Mouse (Mus musculus) heart, embryonic 10.5 days (tissue): Measurements from ENCODE around the gene Rnf150. TPM values are rescaled to one million over a fixed set of nuclear protein-coding genes. Genes with fewer than 3 reads are reported as not detected.

Experiments used
- DNase-seq: peaks from one replicate; pipeline ENCODE4 v3.0.0-alpha.2; 2017; ENCODE audit warnings: low spot score
- H3K27ac ChIP-seq: fragments of 300-500 bp; sonication (generic); 2 replicates; pipeline ENCODE4 v1.5.1; 2016; ENCODE audit warnings: mild to moderate bottlenecking
- H3K27me3 ChIP-seq: fragments of 300-500 bp; sonication (generic); 2 replicates; pipeline ENCODE4 v1.6.1; 2016; ENCODE audit warnings: mild to moderate bottlenecking; ENCODE audit not compliant: poor library complexity, insufficient read depth, severe bottlenecking
- H3K36me3 ChIP-seq: fragments of 300-500 bp; sonication (generic); 2 replicates; pipeline ENCODE4 v1.6.1; 2016; ENCODE audit warnings: mild to moderate bottlenecking, moderate library complexity
- H3K4me1 ChIP-seq: fragments of 300-500 bp; sonication (generic); 2 replicates; pipeline ENCODE4 v1.6.1; 2016; ENCODE audit warnings: mild to moderate bottlenecking
- H3K4me3 ChIP-seq: fragments of 300-500 bp; sonication (generic); 2 replicates; pipeline ENCODE4 v1.5.1; 2016; ENCODE audit warnings: mild to moderate bottlenecking, moderate library complexity
- H3K9me3 ChIP-seq: fragments of 300-500 bp; sonication (generic); 2 replicates; pipeline ENCODE4 v1.6.1; 2016; ENCODE audit warnings: mild to moderate bottlenecking, moderate library complexity
- WGBS: fragments of 180-500 bp; shearing (Covaris S2); methylation state at CpG from one replicate; pipeline ENCODE4 v1.1.7; 2016; 5-methylcytosine and 5-hydroxymethylcytosine counted together
- polyA plus RNA-seq: library from polyadenylated mRNA; unstranded; fragments of >200 nt; fragmentation: Nextera tagmentation; extraction: Ambion mirVana; gene quantifications from 2 replicates; pipeline ENCODE4 v1.2.1, GENCODE M21; 2016

The Rnf150 gene
- polyA plus RNA-seq, 1 experiment from 2014 or later = 0.80 TPM

DNA sequence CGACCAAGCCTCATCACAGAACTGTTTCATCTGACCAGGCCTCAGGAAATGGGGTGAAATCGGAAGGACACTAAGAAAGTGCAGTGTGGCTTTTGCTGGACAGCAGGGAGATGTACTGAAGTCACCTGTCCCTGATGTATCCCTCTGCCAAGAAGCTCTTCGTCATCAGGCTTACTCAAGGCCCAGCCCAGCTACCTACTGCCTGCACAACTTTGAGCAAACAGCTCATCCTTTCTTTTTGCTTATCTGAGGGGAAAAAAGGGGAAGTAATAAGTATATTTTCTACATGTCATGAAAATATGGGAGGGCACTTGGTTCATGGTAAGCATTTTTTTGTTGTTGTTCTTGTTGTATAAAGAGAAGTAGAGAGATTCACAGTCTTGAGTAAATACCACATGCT, 191.6 kb downstream of the Rnf150 start:
- no peaks in the 10 kb centered on the region for H3K9me3 ChIP-seq
- H3K4me1 ChIP-seq = peaks cover 4% of the 10 kb centered on the region
- DNase-seq = no peak
- WGBS = 76% methylated on average over 3 of the region's 3 CpGs
- no peak overlapping the region for H3K27ac ChIP-seq
- no peaks in the 10 kb centered on the region for H3K36me3 ChIP-seq
- no peak overlapping the region for H3K4me3 ChIP-seq
- H3K27me3 ChIP-seq = no peaks in the 10 kb centered on the region

DNA sequence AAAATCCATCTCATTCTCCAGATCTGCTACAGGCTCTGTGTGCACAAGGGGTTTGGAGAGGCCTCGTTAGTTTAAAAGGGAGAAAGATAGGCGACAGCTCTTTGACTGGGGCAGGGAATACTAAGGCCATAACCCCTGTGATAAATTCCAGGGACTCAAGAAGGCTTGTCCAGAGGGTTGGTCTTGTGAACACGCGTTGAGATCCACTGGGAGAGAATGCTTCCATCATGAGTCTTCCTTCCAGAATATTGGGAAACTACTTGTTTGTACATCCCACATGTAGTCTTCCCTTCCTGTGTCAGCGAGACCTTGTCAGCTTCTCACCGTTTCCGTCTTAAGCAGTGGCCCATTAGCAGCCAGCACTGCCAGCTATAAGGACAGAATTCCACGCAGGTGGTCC, 195.8 kb downstream of the Rnf150 start:
- WGBS = 61% methylated on average over 8 of the region's 8 CpGs
- no peaks in the 10 kb centered on the region for H3K27me3 ChIP-seq
- H3K9me3 ChIP-seq = no peaks in the 10 kb centered on the region

DNA sequence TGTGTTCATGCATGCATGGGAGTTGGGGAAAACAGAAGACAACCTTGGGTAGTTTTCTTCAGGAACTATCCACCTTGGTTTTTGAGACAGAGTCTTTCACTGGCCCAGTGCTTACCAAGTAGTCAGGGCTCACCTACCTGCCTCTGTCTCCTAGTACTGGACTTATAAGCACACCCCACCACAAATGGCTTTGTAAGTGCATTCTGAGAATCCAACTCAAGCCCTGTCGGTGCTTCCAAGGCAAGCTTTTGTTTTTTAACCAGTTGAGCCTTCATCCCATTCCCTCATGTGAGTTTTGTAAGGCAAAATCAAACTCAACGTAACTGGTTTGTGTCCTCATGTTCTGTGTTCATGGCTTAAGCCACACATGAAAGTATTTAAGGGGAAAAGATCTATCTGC, 196.9 kb downstream of the Rnf150 start:
- Histone ChIP-seq H3K27ac (no peak overlapping the region), H3K4me1 (peaks cover 4% of the 10 kb centered on the region), H3K36me3 (no peaks in the 10 kb centered on the region), H3K27me3 (no peaks in the 10 kb centered on the region), H3K9me3 (no peaks in the 10 kb centered on the region), H3K4me3 (no peak overlapping the region)
- no peak for DNase-seq
- 91% methylated on average over 2 of the region's 2 CpGs for WGBS

More for the DNA sequence above, 195.8 kb downstream of the Rnf150 start:
- Histone ChIP-seq H3K4me1 (peaks cover 4% of the 10 kb centered on the region), H3K36me3 (no peaks in the 10 kb centered on the region), H3K27ac (no peak overlapping the region), H3K4me3 (no peak overlapping the region)
- DNase-seq = peak; percentile 47

DNA sequence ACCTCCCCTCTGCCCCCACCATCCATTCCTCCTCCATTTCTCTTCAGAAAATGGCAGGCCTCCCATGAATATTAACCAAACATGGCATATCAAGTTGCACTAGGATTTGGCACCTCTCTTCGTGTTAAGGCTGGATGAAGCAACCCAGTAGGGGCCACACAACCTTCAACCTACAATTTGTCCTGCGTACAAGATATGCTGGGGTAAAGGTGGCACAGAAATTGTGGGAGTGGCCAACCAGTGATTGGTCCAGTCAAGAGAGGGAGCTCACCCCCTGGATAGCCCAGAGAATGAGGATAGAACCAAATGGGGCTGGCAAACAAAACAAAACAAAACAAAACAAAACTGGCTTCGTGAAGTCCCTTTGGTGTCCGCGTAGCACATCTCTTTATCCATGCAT, 198.1 kb downstream of the Rnf150 start:
- no peaks in the 10 kb centered on the region for H3K9me3 ChIP-seq
- DNase-seq = peak; percentile 36
- H3K27me3 ChIP-seq = no peaks in the 10 kb centered on the region
- H3K36me3 ChIP-seq = no peaks in the 10 kb centered on the region
- H3K4me3 ChIP-seq = no peak overlapping the region
- 70% methylated on average over 5 of the region's 5 CpGs for WGBS
- H3K27ac ChIP-seq = no peak overlapping the region
- no peaks in the 10 kb centered on the region for H3K4me1 ChIP-seq

DNA sequence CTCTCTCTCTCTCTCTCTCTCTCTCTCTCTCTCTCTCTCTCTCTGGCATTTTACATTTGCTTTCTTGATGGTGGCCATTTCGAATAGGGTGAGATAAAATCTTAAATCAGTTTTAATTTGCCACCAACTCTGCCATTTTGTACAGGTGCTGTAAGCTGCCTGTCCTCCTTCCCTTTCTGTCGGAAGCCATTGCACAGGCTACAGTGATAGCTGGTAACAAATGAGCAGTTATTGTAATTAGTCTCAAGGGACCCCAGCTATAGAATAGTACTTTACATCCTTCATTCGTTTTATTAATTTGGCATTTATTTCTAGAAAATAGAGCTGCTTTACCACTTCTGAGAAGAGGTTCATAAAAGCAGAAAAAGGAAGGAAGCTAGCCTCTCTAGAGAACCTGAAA, 198.7 kb downstream of the Rnf150 start:
- H3K4me3 ChIP-seq = no peak overlapping the region
- no peaks in the 10 kb centered on the region for H3K36me3 ChIP-seq
- no peaks in the 10 kb centered on the region for H3K4me1 ChIP-seq
- H3K27ac ChIP-seq = no peak overlapping the region
- 82% methylated on average over 3 of the region's 3 CpGs for WGBS
- no peaks in the 10 kb centered on the region for H3K9me3 ChIP-seq
- no peaks in the 10 kb centered on the region for H3K27me3 ChIP-seq
- peak; percentile 1 for DNase-seq

DNA sequence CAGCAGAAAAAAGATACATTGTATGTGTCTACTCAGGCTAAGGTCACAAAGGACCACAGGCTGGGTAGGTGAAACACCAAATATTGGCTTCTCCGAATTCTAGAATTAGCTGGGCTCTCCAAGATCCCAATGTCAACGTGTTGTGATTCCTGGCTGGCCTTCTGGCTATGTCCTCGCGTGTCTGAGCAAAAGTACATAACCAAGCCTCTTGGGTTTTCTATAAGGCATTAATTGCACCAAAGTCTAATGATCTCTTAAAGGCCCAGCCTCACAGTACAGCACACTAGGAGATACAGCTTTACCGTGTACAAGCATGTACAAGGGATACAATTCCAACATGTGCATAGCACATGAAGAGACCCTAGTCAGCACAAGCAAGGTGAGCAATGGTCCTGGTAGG, 199.1 kb downstream of the Rnf150 start:
- no peaks in the 10 kb centered on the region for H3K4me1 ChIP-seq
- no peaks in the 10 kb centered on the region for H3K27me3 ChIP-seq
- DNase-seq = peak; percentile 3
- no peaks in the 10 kb centered on the region for H3K9me3 ChIP-seq
- H3K4me3 ChIP-seq = no peak overlapping the region
- H3K27ac ChIP-seq = no peak overlapping the region
- H3K36me3 ChIP-seq = no peaks in the 10 kb centered on the region
- 87% methylated on average over 5 of the region's 5 CpGs for WGBS

DNA sequence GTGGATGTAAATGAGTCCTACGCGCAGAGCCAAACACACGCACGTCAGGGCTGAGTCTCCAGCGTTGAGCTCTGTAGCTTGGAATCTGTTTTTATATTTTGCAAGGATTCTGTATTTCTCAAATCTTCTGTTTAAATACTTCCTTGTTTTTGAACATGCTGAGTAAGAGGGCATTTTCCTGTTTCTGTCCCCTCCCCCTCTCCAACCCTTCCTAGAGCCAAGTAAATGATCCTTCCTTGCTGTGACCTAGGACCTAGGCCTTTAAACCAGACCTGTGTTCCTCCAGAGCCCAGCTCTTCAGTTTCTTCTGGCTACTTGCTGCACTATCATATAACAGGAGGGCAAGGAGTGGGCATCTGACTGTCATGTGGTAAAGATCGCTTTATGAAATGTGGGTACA, 200.9 kb downstream of the Rnf150 start:
- Histone ChIP-seq H3K36me3 (no peaks in the 10 kb centered on the region), H3K4me1 (no peaks in the 10 kb centered on the region), H3K27me3 (no peaks in the 10 kb centered on the region), H3K4me3 (no peak overlapping the region), H3K9me3 (no peaks in the 10 kb centered on the region), H3K27ac (no peak overlapping the region)
- DNase-seq = peak; percentile 47
- WGBS = 88% methylated on average over 6 of the region's 6 CpGs

DNA sequence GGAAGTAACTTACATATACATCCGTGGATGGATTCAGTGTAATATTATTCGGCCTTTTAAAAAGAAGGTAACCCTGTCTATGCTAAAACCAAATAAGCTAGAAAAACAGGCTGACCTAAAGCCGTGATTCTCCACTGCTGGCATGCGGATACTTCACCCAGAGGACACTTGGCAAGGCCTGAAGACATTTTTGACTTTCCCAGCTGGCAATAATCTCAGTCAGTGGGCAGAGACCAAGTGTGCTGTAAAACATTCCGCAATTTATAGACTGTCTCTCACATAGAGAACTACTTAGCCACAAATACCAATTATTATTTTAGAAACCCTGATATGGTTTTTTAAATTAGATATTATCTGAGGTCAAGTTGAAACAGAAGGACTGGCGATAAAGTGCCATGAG, 202.9 kb downstream of the Rnf150 start:
- no peak for DNase-seq
- no peaks in the 10 kb centered on the region for H3K36me3 ChIP-seq
- WGBS = 84% methylated on average over 6 of the region's 6 CpGs
- H3K4me3 ChIP-seq = no peak overlapping the region
- H3K27ac ChIP-seq = no peak overlapping the region
- no peaks in the 10 kb centered on the region for H3K27me3 ChIP-seq
- H3K9me3 ChIP-seq = no peaks in the 10 kb centered on the region
- H3K4me1 ChIP-seq = no peaks in the 10 kb centered on the region

DNA sequence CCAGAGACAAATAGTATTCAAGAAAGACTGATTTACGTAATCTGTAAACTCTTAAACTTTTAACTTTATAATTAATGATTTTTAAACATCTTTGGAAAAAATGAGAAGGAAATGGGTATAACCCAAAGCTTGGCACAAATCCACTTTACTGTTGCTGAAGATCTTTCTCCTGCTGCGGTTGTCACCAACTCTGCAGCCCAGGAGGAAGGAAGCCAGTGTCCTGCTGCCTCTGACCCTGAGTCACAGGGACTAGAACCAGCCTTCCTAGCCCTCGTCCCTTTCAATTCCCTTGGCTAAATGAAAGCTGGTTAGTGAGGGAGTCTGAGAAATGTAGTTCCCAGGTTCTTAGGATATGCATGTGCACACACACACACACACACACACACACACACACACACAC, 203.7 kb downstream of the Rnf150 start:
- Histone ChIP-seq H3K4me1 (no peaks in the 10 kb centered on the region), H3K27ac (no peak overlapping the region), H3K4me3 (no peak overlapping the region), H3K27me3 (no peaks in the 10 kb centered on the region), H3K36me3 (no peaks in the 10 kb centered on the region), H3K9me3 (no peaks in the 10 kb centered on the region)
- WGBS = 75% methylated on average over 3 of the region's 3 CpGs
- no peak for DNase-seq

DNA sequence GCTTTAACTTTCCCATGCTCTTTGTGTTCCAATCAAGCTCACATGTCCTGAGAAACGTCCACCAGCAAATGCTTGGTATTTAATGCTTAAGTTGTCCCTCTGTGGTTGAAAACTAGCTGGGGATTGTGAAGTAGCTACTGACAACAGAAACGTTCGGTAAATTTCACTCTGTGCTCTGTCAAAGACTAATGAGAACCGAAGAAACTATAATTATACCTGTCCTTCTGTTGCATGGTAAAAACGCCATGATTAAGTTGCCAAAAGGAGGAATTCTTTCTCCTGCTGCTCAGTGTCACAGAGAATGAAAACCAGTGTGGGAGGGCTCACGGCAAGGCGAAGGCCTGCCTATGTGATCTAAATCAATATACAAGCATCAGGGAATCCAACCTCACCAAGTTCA, 204.8 kb downstream of the Rnf150 start:
- WGBS = 76% methylated on average over 7 of the region's 7 CpGs
- H3K4me1 ChIP-seq = no peaks in the 10 kb centered on the region

DNA sequence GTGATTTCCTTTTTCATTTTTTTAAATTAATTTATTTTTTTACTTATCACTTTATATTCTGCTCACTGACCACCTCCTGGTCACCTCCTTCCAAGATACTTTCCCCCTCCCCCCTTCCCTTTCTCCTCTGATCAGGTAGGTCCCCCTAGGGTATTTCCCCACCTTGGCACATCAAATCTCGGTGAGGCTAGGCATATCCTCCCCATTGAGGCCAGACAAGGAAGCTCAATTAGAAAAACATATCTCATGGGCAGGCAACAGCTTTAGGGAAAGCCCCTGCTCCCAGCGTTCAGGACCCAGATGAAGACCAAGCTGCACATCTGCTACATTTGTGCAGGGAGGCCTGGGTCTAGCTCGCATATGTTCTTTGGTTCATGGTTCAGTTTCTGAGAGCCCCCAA, 211.1 kb downstream of the Rnf150 start:
- 77% methylated on average over 3 of the region's 3 CpGs for WGBS
- no peaks in the 10 kb centered on the region for H3K36me3 ChIP-seq
- H3K27ac ChIP-seq = no peak overlapping the region
- H3K4me3 ChIP-seq = no peak overlapping the region
- H3K4me1 ChIP-seq = 0 out of 2 replicates have a peak, but pooled peaks cover 7% of the 10 kb centered on the region
- H3K27me3 ChIP-seq = no peaks in the 10 kb centered on the region
- H3K9me3 ChIP-seq = no peaks in the 10 kb centered on the region
- DNase-seq = no peak

More for the DNA sequence above, 204.8 kb downstream of the Rnf150 start:
- Histone ChIP-seq H3K9me3 (no peaks in the 10 kb centered on the region), H3K36me3 (no peaks in the 10 kb centered on the region), H3K27me3 (no peaks in the 10 kb centered on the region), H3K27ac (no peak overlapping the region), H3K4me3 (no peak overlapping the region)
- DNase-seq = no peak

DNA sequence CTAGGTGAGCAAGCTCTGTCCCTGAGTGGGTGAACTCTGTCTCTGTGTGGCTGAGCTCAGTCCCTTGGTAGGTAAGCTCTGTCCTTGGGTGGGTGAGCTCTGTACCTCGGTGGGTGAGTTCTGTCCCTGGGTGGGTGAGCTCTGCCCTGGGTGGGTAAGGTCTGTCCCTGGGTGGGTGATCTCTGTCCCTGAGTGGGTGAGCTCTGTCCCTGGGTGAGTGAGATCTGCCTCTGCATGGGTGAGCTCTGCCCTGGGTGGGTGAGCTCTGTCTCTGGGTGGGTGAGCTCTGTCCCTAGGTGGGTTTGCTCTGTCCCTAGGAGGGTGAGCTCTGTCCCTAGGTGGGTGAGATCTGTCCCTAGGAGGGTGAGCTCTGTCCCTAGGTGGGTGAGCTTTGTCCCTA, 213.5 kb downstream of the Rnf150 start:
- no peaks in the 10 kb centered on the region for H3K27me3 ChIP-seq
- 90% methylated on average over 1 of the region's 1 CpGs for WGBS
- no peak overlapping the region for H3K4me3 ChIP-seq
- H3K36me3 ChIP-seq = no peaks in the 10 kb centered on the region
- DNase-seq = peak; percentile 52
- no peaks in the 10 kb centered on the region for H3K9me3 ChIP-seq
- no peak overlapping the region for H3K27ac ChIP-seq
- 0 out of 2 replicates have a peak, but pooled peaks cover 9% of the 10 kb centered on the region for H3K4me1 ChIP-seq

DNA sequence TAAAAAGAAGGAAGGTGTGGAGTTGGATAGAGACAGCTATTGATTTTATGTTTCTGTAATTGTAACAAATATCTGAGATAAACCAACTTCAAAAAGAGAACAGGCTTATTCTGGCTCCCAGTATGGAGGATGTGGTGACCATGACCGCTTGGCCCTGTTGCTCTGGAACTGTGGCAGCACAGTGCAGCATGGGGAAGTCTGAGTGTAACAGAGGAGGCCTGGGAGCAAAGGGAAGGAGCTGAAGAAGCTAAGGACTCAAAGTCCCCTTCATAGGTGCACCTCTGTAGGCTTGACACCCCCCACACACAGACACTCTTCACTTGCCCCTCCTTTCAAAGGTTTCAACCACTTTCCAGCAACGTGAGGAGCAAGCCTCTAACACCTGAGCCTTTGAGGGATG, 214.2 kb downstream of the Rnf150 start:
- DNase-seq = peak; percentile 30

More for the DNA sequence above, 214.2 kb downstream of the Rnf150 start:
- H3K36me3 ChIP-seq = no peaks in the 10 kb centered on the region
- H3K4me1 ChIP-seq = 0 out of 2 replicates have a peak, but pooled peaks cover 9% of the 10 kb centered on the region
- H3K4me3 ChIP-seq = no peak overlapping the region
- 63% methylated on average over 2 of the region's 2 CpGs for WGBS
- no peaks in the 10 kb centered on the region for H3K27me3 ChIP-seq
- H3K27ac ChIP-seq = no peak overlapping the region
- H3K9me3 ChIP-seq = no peaks in the 10 kb centered on the region
